Mouse (Mus musculus) hematopoietic stem cell, adult 5-6 weeks (primary cell): ENCODE results near the gene Gm8897. TPM values are rescaled to one million over a fixed set of nuclear protein-coding genes. Genes with fewer than 3 reads are reported as not detected.
"Not testable (repeated sequence)": the region's sequence is repeated elsewhere in the genome, so short reads cannot be mapped to it uniquely, and the experiment has no call there.

Experiments used
- ATAC-seq, 2 experiments: fragments of 125-278 bp in 1 of 2; replicated peaks in 1 of 2; 2 replicates each; pipeline ENCODE4 v1.8.0; 2016 to 2017; ENCODE audit warnings: inconsistent platforms in 2 of 2, mild to moderate bottlenecking in 2 of 2, moderate number of reproducible peaks in 2 of 2, low read depth in 1 of 2, moderate TSS enrichment in 1 of 2; ENCODE audit not compliant: low FRiP score in 2 of 2, poor library complexity in 2 of 2, severe bottlenecking in 2 of 2, insufficient read depth in 1 of 2, low TSS enrichment in 1 of 2
- total RNA-seq: library from RNA; stranded (forward); fragments of 172-1452, 232-1000 nt; gene quantifications from 2 replicates; pipeline ENCODE4 v1.2.3, GENCODE M21; 2017

Gm8897 gene
- total RNA-seq, result 0.94 TPM in 1 of 2 replicates, not detected in the other

DNA sequence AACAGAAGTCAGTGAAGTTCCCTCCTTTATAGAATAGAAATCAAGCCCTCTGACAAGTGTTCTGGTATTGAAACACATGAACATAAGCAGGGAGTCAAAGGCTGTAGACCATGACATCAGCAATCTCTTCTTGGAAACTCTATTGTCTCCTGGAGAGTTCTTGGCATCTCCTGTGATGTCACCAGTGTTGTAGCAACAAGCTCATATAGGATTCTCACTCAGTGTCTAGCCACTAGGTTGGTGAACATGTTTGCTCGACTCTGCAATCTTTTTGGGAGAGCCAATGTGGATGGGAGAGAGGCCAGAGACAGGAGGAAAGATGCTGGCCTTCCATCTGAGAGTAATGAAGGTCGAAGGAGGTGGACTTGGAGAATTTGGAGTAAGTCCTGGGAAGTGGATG lies at the start of gene Gm8897:
Gene Gm8897, plus strand, starts transcription at position 301 of the 400 bp plus-strand sequence.
- not testable (repeated sequence) for ATAC-seq

DNA sequence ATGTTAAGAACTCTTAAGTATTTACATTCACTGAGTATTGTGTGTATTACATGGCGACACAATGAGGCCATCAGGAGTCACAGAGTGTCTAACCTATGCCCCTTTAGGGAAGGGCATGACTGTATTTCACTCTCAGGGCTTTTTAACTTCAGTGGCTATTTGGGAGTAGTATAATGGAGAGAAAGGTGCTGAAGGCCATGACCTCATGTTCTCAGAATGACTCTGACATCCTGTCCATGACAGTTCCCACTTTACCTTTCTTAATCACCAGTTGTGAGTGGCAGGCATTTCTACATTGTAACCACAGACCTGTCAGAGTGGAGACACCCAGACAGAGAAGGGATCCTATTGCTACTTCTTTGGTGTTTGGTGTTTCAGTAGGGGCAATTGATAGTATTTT lies 473 bp downstream of the Gm8897 start:
- not testable (repeated sequence) for ATAC-seq

Other genes with a start within 250 kb of the Gm8897 start
- gene Gm5861, start 233.3 kb upstream of the Gm8897 start, total RNA-seq, result not detected in 2 replicates
- gene Gm8890, start 160.4 kb upstream of the Gm8897 start, total RNA-seq, result not detected in 2 replicates
- not detected in 2 replicates for gene Speer1, start 74.9 kb upstream of the Gm8897 start, total RNA-seq
- gene Gm8906, start 86.3 kb downstream of the Gm8897 start, total RNA-seq, result 1.7 TPM in 1 of 2 replicates, not detected in the other
- not detected in 2 replicates for gene Gm6460, start 178.5 kb downstream of the Gm8897 start, total RNA-seq